ENCODE assay signal across 9 mouse cellular contexts in genomic region chr2:132582227-132582626, GRCm38 (mm10). TPM values are rescaled to one million over a fixed set of nuclear protein-coding genes. Genes with fewer than 3 reads are reported as not detected.
DNase-seq lines count a peak whose midpoint lies in the region; ATAC-seq and TF ChIP-seq lines count a peak whose summit lies in the region.
"Had no signal": no experiment of that assay in that cellular context is flagged by ENCODE, and none has a peak within 500 bp of the region (broad histone marks: within the 10 kb centered on the region; RNA-seq: fewer than 3 reads in every experiment).

No protein-coding gene starts in this region.

- no peak for TF ChIP-seq CTCF in hindbrain, postnatal 0 days (IDR thresholded peaks at IDR 0.05; ENCODE audit: low read depth)

- DNase-seq in MN1 (ENCODE audit: low spot score): peak; percentile 91
- DNase-seq in adrenal gland, postnatal 36 days: peak; percentile 90 to 91
- DNase-seq in frontal cortex, postnatal 36 days (ENCODE audit: low spot score in 2 of 2): peak; percentile 70 to 79
- peak; percentile 94 for DNase-seq in hindbrain, postnatal 0 days (ENCODE audit: low spot score)
- peak; percentile 82 to 86 for DNase-seq in left cerebral cortex, postnatal 14 days (ENCODE audit: low spot score in 2 of 2)
- peak; percentile 26 for DNase-seq in urinary bladder, postnatal 25 days (ENCODE audit: low spot score)

- WGBS in hindbrain, postnatal 0 days: 23% methylated on average over 4 of the region's 4 CpGs
- 41% methylated on average over 4 of the region's 4 CpGs for WGBS in neural tube, embryonic 14.5 days

- intact Hi-C loops in left cerebral cortex, postnatal 14 days (cut with DNase I): no loop called here

- no peak overlapping the region for H3K4me2 ChIP-seq in hindbrain, postnatal 0 days (ENCODE audit: low read depth, low read length)
- H3K4me2 ChIP-seq in neural tube, embryonic 14.5 days (ENCODE audit: low read depth, low read length): no peak overlapping the region

- no peaks in the 10 kb centered on the region for H3K27me3 ChIP-seq in hindbrain, postnatal 0 days (ENCODE audit: insufficient read depth, low read length)
- H3K27me3 ChIP-seq in neural tube, embryonic 14.5 days (ENCODE audit: control insufficient read depth, insufficient read depth, low read length): no peaks in the 10 kb centered on the region

- H3K27ac ChIP-seq in hindbrain, postnatal 0 days: peak overlapping the region; percentile 67
- peak overlapping the region; percentile 64 for H3K27ac ChIP-seq in neural tube, embryonic 14.5 days (ENCODE audit: low read depth, low read length)
- H3K27ac ChIP-seq: liver, embryonic 14.5 days had no signal

- ATAC-seq in hindbrain, postnatal 0 days: no peak
- ATAC-seq in neural tube, embryonic 14.5 days (ENCODE audit: low read depth): 0 out of 2 replicates have a peak, but pooled peaks have one; percentile 6
- no peak for ATAC-seq in activated CD4-positive, CD25-positive, alpha-beta regulatory T cell, adult 4 months

- H3K4me3 ChIP-seq in hindbrain, postnatal 0 days (ENCODE audit: low read length): no peak overlapping the region
- H3K4me3 ChIP-seq in neural tube, embryonic 14.5 days (ENCODE audit: low read depth, low read length): no peak overlapping the region

- no peak overlapping the region for H3K9ac ChIP-seq in hindbrain, postnatal 0 days (replicated peaks; ENCODE audit: low read length)
- no peak overlapping the region for H3K9ac ChIP-seq in neural tube, embryonic 14.5 days (replicated peaks; ENCODE audit: low read depth, low read length)
- H3K9ac ChIP-seq: liver, embryonic 14.5 days had no signal

- H3K36me3 ChIP-seq in hindbrain, postnatal 0 days (ENCODE audit: insufficient read depth, low read length): no peaks in the 10 kb centered on the region
- no peaks in the 10 kb centered on the region for H3K36me3 ChIP-seq in neural tube, embryonic 14.5 days (ENCODE audit: control insufficient read depth, insufficient read depth, low read length)

- H3K4me1 ChIP-seq in hindbrain, postnatal 0 days (ENCODE audit: insufficient read depth, low read length): peaks cover 3% of the 10 kb centered on the region; the same call in 1 of the 2 replicates
- peaks cover 4% of the 10 kb centered on the region; the same call in 1 of the 2 replicates for H3K4me1 ChIP-seq in neural tube, embryonic 14.5 days (ENCODE audit: control insufficient read depth, insufficient read depth, low read length)

- no peaks in the 10 kb centered on the region for H3K9me3 ChIP-seq in hindbrain, postnatal 0 days (ENCODE audit: low read length)
- H3K9me3 ChIP-seq in neural tube, embryonic 14.5 days (ENCODE audit: control insufficient read depth, low read length): no peaks in the 10 kb centered on the region

RNA-seq across cellular contexts. Expression of gene Gpcpd1, which starts 5.3 kb away (rescaled TPM):
- 10 to 100 TPM; 19.5 to 57.4 TPM for total RNA-seq in adrenal gland, postnatal 36 days (2021)
- 43.9 and 46.9 TPM in 2 replicates for total RNA-seq in hindbrain, postnatal 0 days (2014; rRNA removed)
- polyA plus RNA-seq in hindbrain, postnatal 0 days (2015; fragmentation: Nextera tagmentation; extraction: Ambion mirVana): 84.0 and 91.9 TPM in 2 replicates
- total RNA-seq in left cerebral cortex, postnatal 14 days (2021): 100 to 1,000 TPM; 120 to 135 TPM
- 103 and 108 TPM in 2 replicates for polyA plus RNA-seq in neural tube, embryonic 14.5 days (2014; fragmentation: Nextera tagmentation; extraction: Ambion mirVana)
- polyA plus RNA-seq in activated CD4-positive, CD25-positive, alpha-beta regulatory T cell, adult 4 months (2017; shearing (Covaris generic)): 10 to 100 TPM; 50.6 to 63.3 TPM

Comparison
In these comparisons a context has a peak if more than half of its experiments do, and no peak if none do; other contexts are left out.
1. DNase-seq: peak in every context shown above with its lines; median percentile 94 in hindbrain, postnatal 0 days; 91 in MN1; 90 in adrenal gland, postnatal 36 days; 84 in left cerebral cortex, postnatal 14 days; 74 in frontal cortex, postnatal 36 days; 26 in urinary bladder, postnatal 25 days.